8 mouse cellular contexts compared by ENCODE assay signal in the genomic region with DNA sequence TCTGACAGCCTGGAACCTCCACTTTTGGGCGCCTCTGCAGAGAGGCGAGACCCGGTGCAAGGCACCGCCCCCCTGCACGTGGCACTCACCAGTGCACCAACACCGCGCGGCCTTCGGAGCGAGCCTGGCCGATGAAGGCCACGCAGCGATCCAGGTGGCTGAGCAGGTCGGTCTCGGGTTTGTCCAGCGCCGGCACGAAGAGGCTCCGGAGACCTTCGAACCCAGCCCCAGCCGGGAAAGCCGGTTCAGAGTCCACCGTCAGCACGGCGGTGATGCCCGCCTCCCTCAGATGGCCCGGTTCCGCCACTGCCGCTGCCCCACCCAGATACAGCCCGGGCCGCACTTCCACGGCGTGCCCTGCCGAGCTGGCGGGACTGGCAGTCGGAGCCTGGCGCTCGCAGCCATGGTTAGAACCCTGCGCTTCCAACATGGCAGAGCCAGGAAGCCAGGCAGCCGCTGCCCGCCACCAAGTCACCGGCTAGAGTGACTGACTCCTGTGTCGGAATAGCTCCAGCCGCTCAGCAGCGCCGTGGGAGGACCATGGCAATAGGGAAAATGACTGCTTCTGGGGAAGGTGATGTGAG. TPM values are rescaled to one million over a fixed set of nuclear protein-coding genes. Genes with fewer than 3 reads are reported as not detected.
DNase-seq lines count a peak whose midpoint lies in the region; ATAC-seq lines count a peak whose summit lies in the region.

Gene Gm26620 (plus strand): TSS at position 88 of the 584 bp plus-strand sequence.
Gene Dusp12 (minus strand): TSS at position 563 of the 584 bp plus-strand sequence.

- no peaks in the 10 kb centered on the region for H3K9me3 ChIP-seq in heart, embryonic 13.5 days
- no peaks in the 10 kb centered on the region for H3K9me3 ChIP-seq in liver, embryonic 12.5 days (replicated peaks)

- H3K27me3 ChIP-seq in heart, embryonic 13.5 days (replicated peaks) = no peaks in the 10 kb centered on the region
- peaks cover 7% of the 10 kb centered on the region for H3K27me3 ChIP-seq in liver, embryonic 12.5 days (replicated peaks)
- no peaks in the 10 kb centered on the region for H3K27me3 ChIP-seq in splenic B cell, adult 2 months (ENCODE audit: control insufficient read depth, insufficient read depth, low read length, poor library complexity, severe bottlenecking)

- peaks cover 21% of the 10 kb centered on the region for H3K36me3 ChIP-seq in heart, embryonic 13.5 days
- H3K36me3 ChIP-seq in liver, embryonic 12.5 days = peaks cover 15% of the 10 kb centered on the region
- 0 out of 2 replicates have a peak, but pooled peaks cover 3% of the 10 kb centered on the region for H3K36me3 ChIP-seq in splenic B cell, adult 2 months (ENCODE audit: control insufficient read depth, insufficient read depth, low read length, poor library complexity, severe bottlenecking)

- H3K4me2 ChIP-seq in heart, embryonic 13.5 days = peak within 1 kb of the TSS; percentile 85
- peak within 1 kb of the TSS; percentile 92 for H3K4me2 ChIP-seq in liver, embryonic 12.5 days

- ATAC-seq in heart, embryonic 13.5 days (ENCODE audit: extremely low read depth, insufficient number of reproducible peaks, low FRiP score, low TSS enrichment) = peak; percentile 73
- peak; percentile 86 for ATAC-seq in liver, embryonic 12.5 days

- peak within 1 kb of the TSS; percentile 46 for H3K27ac ChIP-seq in heart, embryonic 13.5 days (replicated peaks)
- H3K27ac ChIP-seq in liver, embryonic 12.5 days = peak within 1 kb of the TSS; percentile 80

- H3K4me3 ChIP-seq in heart, embryonic 13.5 days = peak within 1 kb of the TSS; percentile 71
- peak within 1 kb of the TSS; percentile 84 for H3K4me3 ChIP-seq in liver, embryonic 12.5 days

- H3K4me1 ChIP-seq in heart, embryonic 13.5 days = peaks cover 22% of the 10 kb centered on the region
- H3K4me1 ChIP-seq in liver, embryonic 12.5 days = peaks cover 40% of the 10 kb centered on the region

- under 1% methylated on average over 46 of the region's 46 CpGs for WGBS in heart, embryonic 13.5 days
- under 1% methylated on average over 46 of the region's 46 CpGs for WGBS in liver, embryonic 12.5 days (ENCODE audit: insufficient replicate concordance)

- peak within 1 kb of the TSS; percentile 89 for H3K9ac ChIP-seq in heart, embryonic 13.5 days
- peak within 1 kb of the TSS; percentile 82 for H3K9ac ChIP-seq in liver, embryonic 12.5 days

- peak; percentile 80 for DNase-seq in CD8-positive naive resting alpha-beta T cell, adult 2 months (ENCODE audit: low read depth in 2 of 2, low spot score in 2 of 2)
- DNase-seq in c-Kit-positive CD71-negative TER-119-negative erythroid progenitor cells, embryonic 14.5 days (ENCODE audit: low read depth) = peak; percentile 85
- peak; percentile 84 for DNase-seq in fibroblast of lung, adult 2 months (ENCODE audit: low read depth)
- peak; percentile 90 for DNase-seq in kidney, postnatal 10 days
- DNase-seq in naive thymus-derived CD4-positive, alpha-beta T cell, adult 2 months (ENCODE audit: low read depth) = peak; percentile 90
- DNase-seq in splenic B cell, adult 2 months (ENCODE audit: low read depth, low spot score) = peak; percentile 91

RNA-seq across cellular contexts. Expression of gene Gm26620, which starts in this region (rescaled TPM):
- polyA plus RNA-seq in heart, embryonic 13.5 days (2015; fragmentation: Nextera tagmentation; extraction: Ambion mirVana) = 0.48 and 0.76 TPM in 2 replicates
- polyA plus RNA-seq in liver, embryonic 12.5 days (2016; fragmentation: Nextera tagmentation; extraction: Ambion mirVana) = 0.46 and 0.50 TPM in 2 replicates

RNA-seq across cellular contexts. Expression of gene Dusp12, which starts in this region (rescaled TPM):
- 24.9 and 30.1 TPM in 2 replicates for polyA plus RNA-seq in heart, embryonic 13.5 days (2015; fragmentation: Nextera tagmentation; extraction: Ambion mirVana)
- 25.7 and 27.3 TPM in 2 replicates for polyA plus RNA-seq in liver, embryonic 12.5 days (2016; fragmentation: Nextera tagmentation; extraction: Ambion mirVana)

Comparison
In these comparisons a context has a peak if more than half of its experiments do, and no peak if none do; other contexts are left out.
1. Peak in every context shown above with its lines: DNase-seq, ATAC-seq, H3K4me3 ChIP-seq and H3K27ac ChIP-seq.